Mouse (Mus musculus): Measurements from ENCODE around the gene Zfp385a.

GRCm38 (mm10) chr15:103314181-103314580 is 25.7 kb downstream of the Zfp385a start:
- TF ChIP-seq CTCF (IDR thresholded peaks at IDR 0.05 in 2 of 3, conservative IDR thresholded peaks at IDR 0.05 in 1 of 3; ENCODE audit: control insufficient read depth in 1 of 3, insufficient read depth in 1 of 3, low read depth in 2 of 3, low read length in 3 of 3, poor library complexity in 1 of 3, severe bottlenecking in 1 of 3) (no peak), ZNF384 (IDR thresholded peaks at IDR 0.05; ENCODE audit: low read depth, low read length) (no peak), CHD2 (IDR thresholded peaks at IDR 0.05; ENCODE audit: low read length) (no peak), MAFK (IDR thresholded peaks at IDR 0.05; ENCODE audit: borderline replicate concordance, low read depth, low read length) (no peak), POLR2A (IDR thresholded peaks at IDR 0.05; ENCODE audit: control insufficient read depth in 1 of 2, insufficient read depth in 1 of 2, low read depth in 1 of 2, low read length in 2 of 2, poor library complexity in 1 of 2) (no peak), E2F4 (IDR thresholded peaks at IDR 0.05; ENCODE audit: borderline replicate concordance, low read depth, low read length) (no peak), KAT2A (conservative IDR thresholded peaks at IDR 0.05; ENCODE audit: low read depth, low read length) (no peak), RAD21 (IDR thresholded peaks at IDR 0.05; ENCODE audit: low read depth, low read length) (no peak), GATA1 (IDR thresholded peaks at IDR 0.05; ENCODE audit: low read depth, low read length) (no peak), ZMIZ1 (IDR thresholded peaks at IDR 0.05; ENCODE audit: low read depth, low read length) (no peak), EP300 (IDR thresholded peaks at IDR 0.05; ENCODE audit: low read depth in 1 of 2, low read length in 2 of 2) (no peak), TBP (IDR thresholded peaks at IDR 0.05; ENCODE audit: low read depth, low read length) (no peak), ETS1 (IDR thresholded peaks at IDR 0.05; ENCODE audit: low read depth, low read length) (no peak), USF1 (IDR thresholded peaks at IDR 0.05; ENCODE audit: low read depth, low read length) (no peak)

Data from MEL (cell line).